Mouse (Mus musculus) heart, embryonic 13.5 days (tissue): ENCODE measurements at regions not wholly inside any gene's neighbourhood (a gene's known extent, or its start where the extent isn't known, plus 50 kb on each side); places are given as distances from the start of the nearest gene placed in this dataset.

Experiments used
- ATAC-seq: fragments of 200-750 bp; cut with Nextera tagmentation; 2 replicates; pipeline ENCODE4 v1.8.0; 2017; ENCODE audit warnings: moderate TSS enrichment; ENCODE audit not compliant: insufficient number of reproducible peaks, low FRiP score, low TSS enrichment; ENCODE audit errors: extremely low read depth
- H3K27ac ChIP-seq: fragments of 300-500 bp; sonication (generic); replicated peaks from 2 replicates; pipeline ENCODE4 v1.5.1; 2015; ENCODE audit warnings: moderate library complexity, mild to moderate bottlenecking, inconsistent platforms
- H3K27me3 ChIP-seq: fragments of 300-500 bp; sonication (generic); replicated peaks from 2 replicates; pipeline ENCODE4 v1.6.1; 2015; ENCODE audit warnings: mild to moderate bottlenecking, inconsistent platforms
- H3K36me3 ChIP-seq: fragments of 300-500 bp; sonication (generic); 2 replicates; pipeline ENCODE4 v1.6.1; 2015; ENCODE audit warnings: mild to moderate bottlenecking, inconsistent platforms
- H3K4me1 ChIP-seq: fragments of 300-500 bp; sonication (generic); 2 replicates; pipeline ENCODE4 v1.6.1; 2015; ENCODE audit warnings: inconsistent platforms
- H3K4me2 ChIP-seq: fragments of 300-500 bp; sonication (generic); 2 replicates; pipeline ENCODE4 v1.6.1; 2015; ENCODE audit warnings: inconsistent platforms, mild to moderate bottlenecking, moderate library complexity
- H3K4me3 ChIP-seq: fragments of 300-500 bp; sonication (generic); 2 replicates; pipeline ENCODE4 v1.5.1; 2015; ENCODE audit warnings: moderate library complexity, mild to moderate bottlenecking, inconsistent platforms
- H3K9ac ChIP-seq: fragments of 300-500 bp; sonication (generic); 2 replicates; pipeline ENCODE4 v1.6.1; 2015; ENCODE audit warnings: inconsistent platforms, mild to moderate bottlenecking, moderate library complexity
- H3K9me3 ChIP-seq: fragments of 300-500 bp; sonication (generic); 2 replicates; pipeline ENCODE4 v1.6.1; 2016; ENCODE audit warnings: inconsistent platforms
- WGBS: fragments of 180-500 bp; shearing (Covaris S2); methylation state at CpG from one replicate; pipeline ENCODE4 v1.1.7; 2015; ENCODE audit warnings: mixed read lengths; 5-methylcytosine and 5-hydroxymethylcytosine counted together

DNA sequence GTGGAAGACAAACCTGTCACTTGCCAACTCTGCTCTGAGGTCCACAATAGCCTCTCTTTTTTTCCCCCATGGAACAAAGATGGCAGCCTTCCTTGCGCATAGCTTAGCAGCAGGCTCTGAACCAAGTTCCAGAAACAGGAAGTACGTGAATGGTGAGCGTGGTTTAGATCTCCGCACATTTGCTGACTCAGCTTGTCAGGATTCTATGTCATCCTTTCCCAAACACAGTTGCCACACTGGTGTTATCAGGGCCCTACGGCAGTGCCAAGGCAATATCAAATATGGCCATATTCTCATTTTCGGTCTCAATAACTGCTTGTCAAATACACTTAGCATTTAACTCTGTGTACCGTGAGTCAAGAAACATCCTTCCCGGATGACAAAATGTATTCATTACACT lies 161.8 kb upstream of the Irx5 start:
- WGBS: 86% methylated on average over 8 of the region's 8 CpGs
- Histone ChIP-seq H3K27me3 (peaks cover 4% of the 10 kb centered on the region; the same call in 1 of the 2 replicates), H3K9ac (no peak overlapping the region)

DNA sequence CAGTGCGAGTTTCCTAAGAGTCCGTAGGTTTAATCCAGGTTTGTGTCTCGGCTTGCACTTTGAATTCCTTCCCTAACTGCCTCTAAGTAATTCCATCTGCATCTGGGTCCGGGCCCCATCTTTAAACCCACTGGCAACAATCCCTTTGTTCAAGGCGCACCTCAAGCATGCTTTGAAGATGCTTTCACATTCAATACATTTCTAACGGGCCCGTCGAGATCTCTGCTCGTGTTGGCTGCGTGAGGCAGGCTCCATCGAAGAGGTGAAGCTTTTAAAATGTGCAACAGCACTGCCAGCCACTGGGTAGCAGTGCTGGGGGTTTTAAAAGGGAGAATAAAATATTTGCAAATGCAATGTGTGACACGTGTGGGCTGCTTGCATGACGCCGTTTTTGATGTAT lies 163.4 kb upstream of the Irx5 start:
- Histone ChIP-seq H3K27me3 (0 out of 2 replicates have a peak, but pooled peaks cover 4% of the 10 kb centered on the region), H3K27ac (no peak overlapping the region), H3K36me3 (no peaks in the 10 kb centered on the region), H3K9ac (no peak overlapping the region), H3K9me3 (no peaks in the 10 kb centered on the region), H3K4me2 (no peak overlapping the region), H3K4me1 (no peaks in the 10 kb centered on the region), H3K4me3 (no peak overlapping the region)
- ATAC-seq: no peak
- WGBS: 70% methylated on average over 14 of the region's 14 CpGs

More for the DNA sequence above, 161.8 kb upstream of the Irx5 start:
- Histone ChIP-seq H3K27ac (no peak overlapping the region), H3K4me2 (no peak overlapping the region), H3K4me1 (no peaks in the 10 kb centered on the region), H3K9me3 (no peaks in the 10 kb centered on the region), H3K36me3 (no peaks in the 10 kb centered on the region), H3K4me3 (no peak overlapping the region)
- no peak for ATAC-seq

DNA sequence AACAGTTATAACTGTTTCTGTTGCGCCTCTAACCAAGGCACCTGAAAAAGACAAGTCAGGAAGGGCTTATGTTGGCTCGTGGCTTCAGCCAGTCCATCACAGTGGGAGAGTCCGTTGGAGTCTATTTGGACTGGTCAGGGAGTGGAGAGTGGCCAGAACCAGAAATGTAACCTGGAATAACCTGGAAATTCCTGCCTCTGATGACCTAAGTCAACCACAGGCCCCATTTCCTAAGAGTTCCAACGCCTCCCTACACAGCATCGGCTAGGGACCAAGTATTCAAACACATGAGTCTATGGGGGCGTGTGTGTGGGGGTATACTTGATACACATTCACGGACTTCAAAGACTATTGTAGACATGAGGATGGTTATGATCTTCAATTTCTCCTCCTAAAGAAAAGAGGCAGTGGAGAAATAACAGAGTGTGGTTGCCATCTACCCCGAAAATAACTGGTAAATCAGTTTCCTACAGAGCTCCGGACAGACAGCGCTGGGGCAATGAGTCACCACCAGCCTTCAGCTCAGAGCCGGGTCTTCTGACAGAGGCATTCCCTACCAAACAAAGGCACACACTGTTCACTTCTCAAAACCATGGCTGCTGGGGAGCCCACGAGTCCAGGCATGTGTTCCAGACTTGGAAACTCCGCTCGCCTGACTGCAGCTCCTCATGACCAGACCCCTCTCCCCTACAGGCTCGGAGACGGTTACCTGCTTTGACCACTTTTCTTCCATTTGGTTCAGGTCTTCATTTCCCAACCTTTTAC lies 167.0 kb upstream of the Irx5 start:
- Histone ChIP-seq H3K27ac (no peak overlapping the region), H3K4me2 (no peak overlapping the region), H3K4me1 (no peaks in the 10 kb centered on the region), H3K36me3 (no peaks in the 10 kb centered on the region), H3K9me3 (peaks cover 7% of the 10 kb centered on the region; the same call in 1 of the 2 replicates), H3K27me3 (0 out of 2 replicates have a peak, but pooled peaks cover 4% of the 10 kb centered on the region), H3K4me3 (no peak overlapping the region), H3K9ac (no peak overlapping the region)
- no peak for ATAC-seq
- WGBS: 81% methylated on average over 16 of the region's 16 CpGs

DNA sequence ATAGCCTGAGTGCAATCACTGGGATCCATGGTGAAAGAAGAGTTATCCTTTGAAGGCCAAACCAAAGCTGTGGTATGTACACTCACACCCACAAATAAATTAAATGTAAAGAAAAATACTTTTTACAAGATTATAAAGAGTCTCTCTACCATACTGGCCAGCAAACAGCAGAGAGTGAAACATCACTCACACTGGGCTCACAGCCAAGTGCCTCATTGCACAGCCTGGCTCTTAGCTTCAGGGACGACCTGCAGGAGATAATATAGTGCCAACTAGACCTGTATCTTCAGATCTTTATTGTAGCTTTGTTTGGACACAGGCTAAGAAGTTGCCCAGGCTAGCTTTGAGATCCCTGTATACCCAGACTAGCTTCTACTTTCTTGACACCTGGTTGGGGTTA lies 174.1 kb upstream of the Irx5 start:
- 5% methylated on average over 1 of the region's 1 CpGs for WGBS
- no peak overlapping the region for H3K9ac ChIP-seq
- H3K4me2 ChIP-seq: no peak overlapping the region
- ATAC-seq: no peak
- H3K27ac ChIP-seq: no peak overlapping the region
- H3K36me3 ChIP-seq: no peaks in the 10 kb centered on the region
- H3K4me1 ChIP-seq: peaks cover 15% of the 10 kb centered on the region
- H3K9me3 ChIP-seq: peaks cover 7% of the 10 kb centered on the region; the same call in 1 of the 2 replicates
- no peak overlapping the region for H3K4me3 ChIP-seq
- H3K27me3 ChIP-seq: no peaks in the 10 kb centered on the region

DNA sequence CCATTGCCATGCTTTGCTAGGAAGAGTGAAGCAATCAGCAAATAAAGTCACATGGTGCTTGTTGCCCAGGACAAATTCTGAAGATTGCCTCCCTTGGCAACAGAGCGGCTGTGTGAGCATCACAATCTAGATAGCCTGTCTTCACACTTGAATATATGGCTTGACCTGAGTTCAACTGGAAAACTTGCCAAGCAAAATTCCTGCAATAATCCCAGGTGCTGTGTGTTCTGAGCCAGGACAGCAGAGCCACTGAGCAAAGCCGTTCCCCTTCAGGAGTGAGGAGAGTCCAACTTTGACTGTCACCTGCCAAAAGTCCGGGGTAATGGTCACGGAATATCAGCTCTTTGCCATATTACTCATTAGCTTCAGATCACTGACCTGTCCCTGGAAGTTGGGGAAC lies 176.8 kb upstream of the Irx5 start:
- H3K27ac ChIP-seq: no peak overlapping the region
- no peak for ATAC-seq
- 81% methylated on average over 4 of the region's 4 CpGs for whole genome bisulfite sequencing

DNA sequence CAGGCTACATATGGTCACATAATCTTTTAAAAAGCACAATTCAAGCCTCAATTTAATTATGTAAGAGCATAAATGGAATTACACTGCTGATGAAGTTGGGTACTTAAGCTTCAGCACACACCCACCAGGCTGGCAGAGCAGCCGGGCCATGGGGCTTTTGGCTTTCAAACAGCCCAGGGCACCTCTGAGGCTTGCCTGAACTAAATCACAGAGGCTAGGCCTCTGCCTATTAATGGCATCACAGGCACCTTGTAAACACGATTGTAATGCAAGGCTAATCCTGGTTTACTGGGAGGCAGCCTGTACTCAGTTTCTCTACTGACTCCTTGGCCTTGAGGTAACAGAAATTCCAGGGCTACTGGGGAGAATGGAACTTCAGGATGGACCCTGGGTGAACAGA lies 178.1 kb upstream of the Irx5 start:
- Histone ChIP-seq H3K9ac (no peak overlapping the region), H3K4me2 (no peak overlapping the region), H3K36me3 (no peaks in the 10 kb centered on the region), H3K4me1 (peaks cover 15% of the 10 kb centered on the region), H3K9me3 (no peaks in the 10 kb centered on the region), H3K27me3 (no peaks in the 10 kb centered on the region), H3K27ac (no peak overlapping the region), H3K4me3 (no peak overlapping the region)
- 66% methylated on average over 2 of the region's 2 CpGs for WGBS
- ATAC-seq: no peak

More for the DNA sequence above, 176.8 kb upstream of the Irx5 start:
- no peak overlapping the region for H3K9ac ChIP-seq
- H3K4me3 ChIP-seq: no peak overlapping the region
- H3K27me3 ChIP-seq: no peaks in the 10 kb centered on the region
- no peaks in the 10 kb centered on the region for H3K36me3 ChIP-seq
- H3K4me1 ChIP-seq: peaks cover 15% of the 10 kb centered on the region
- H3K9me3 ChIP-seq: no peaks in the 10 kb centered on the region
- no peak overlapping the region for H3K4me2 ChIP-seq

DNA sequence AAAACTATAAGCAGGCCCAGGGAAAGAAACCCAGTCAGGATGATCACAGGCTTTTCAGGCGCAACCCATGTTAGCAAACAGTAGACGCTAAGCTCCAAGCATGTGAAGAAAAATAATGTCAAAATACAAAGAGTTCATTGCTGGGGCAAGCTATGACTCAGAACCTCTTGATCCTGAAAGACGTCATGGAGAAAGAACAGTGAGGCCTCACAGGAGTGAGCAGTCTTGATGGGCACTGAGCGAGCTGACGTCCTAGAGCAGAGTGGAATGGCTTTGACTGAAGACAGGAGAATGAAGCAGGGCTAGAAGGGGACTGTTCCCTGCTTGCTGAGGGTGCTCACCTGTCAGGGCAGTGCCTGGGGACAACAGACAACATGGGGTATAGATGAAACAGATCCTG lies 181.3 kb upstream of the Irx5 start:
- no peak overlapping the region for H3K4me2 ChIP-seq
- H3K4me1 ChIP-seq: no peaks in the 10 kb centered on the region
- H3K9me3 ChIP-seq: no peaks in the 10 kb centered on the region
- H3K27ac ChIP-seq: no peak overlapping the region
- no peak overlapping the region for H3K9ac ChIP-seq
- 71% methylated on average over 5 of the region's 5 CpGs for WGBS
- H3K27me3 ChIP-seq: no peaks in the 10 kb centered on the region
- H3K36me3 ChIP-seq: no peaks in the 10 kb centered on the region
- ATAC-seq: no peak
- no peak overlapping the region for H3K4me3 ChIP-seq

DNA sequence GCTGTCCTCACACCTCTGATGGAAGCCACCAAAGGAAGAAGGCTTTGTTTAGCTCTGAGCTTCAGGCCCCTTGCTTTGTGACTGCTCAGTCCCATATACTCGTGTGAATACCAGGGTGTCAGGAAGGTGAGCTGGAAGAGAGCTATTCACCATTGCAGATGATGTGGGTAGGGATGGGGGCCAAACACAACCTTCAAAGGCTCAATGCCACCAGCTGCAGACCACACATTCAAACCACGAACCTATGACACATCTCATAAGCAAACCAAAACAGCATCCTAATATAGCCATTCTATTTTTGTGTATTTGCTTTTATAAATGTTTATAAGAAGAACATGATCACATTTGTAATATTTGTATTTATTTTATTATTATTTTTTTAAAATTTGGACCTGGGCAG lies 183.3 kb upstream of the Irx5 start:
- no peak for ATAC-seq
- no peaks in the 10 kb centered on the region for H3K36me3 ChIP-seq
- WGBS: 65% methylated on average over 2 of the region's 2 CpGs

DNA sequence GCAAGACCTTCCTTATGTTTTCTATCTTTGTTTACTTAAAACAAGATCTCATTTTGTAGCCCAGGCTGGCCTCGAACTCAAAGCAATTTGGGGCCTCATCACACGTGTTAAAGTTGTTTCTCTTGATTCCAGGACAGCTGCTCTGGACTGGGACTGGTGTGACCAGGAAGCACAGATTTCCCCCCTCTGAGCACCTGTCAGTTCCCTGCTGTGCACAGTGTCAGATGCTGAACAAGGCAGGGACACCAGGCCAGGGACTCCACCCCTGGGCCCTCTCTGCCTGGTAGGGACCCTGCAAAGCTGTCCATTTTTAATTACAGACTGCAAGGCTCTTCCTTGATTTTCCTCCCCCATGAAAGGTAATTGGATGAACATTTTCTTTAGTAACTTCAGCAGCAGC lies 185.8 kb upstream of the Irx5 start:
- no peaks in the 10 kb centered on the region for H3K9me3 ChIP-seq
- H3K27me3 ChIP-seq: peaks cover 5% of the 10 kb centered on the region; the same call in 1 of the 2 replicates
- no peak overlapping the region for H3K4me2 ChIP-seq
- H3K4me1 ChIP-seq: 0 out of 2 replicates have a peak, but pooled peaks cover 3% of the 10 kb centered on the region
- WGBS: 61% methylated on average over 2 of the region's 2 CpGs
- ATAC-seq: no peak
- H3K36me3 ChIP-seq: no peaks in the 10 kb centered on the region
- H3K27ac ChIP-seq: no peak overlapping the region
- no peak overlapping the region for H3K9ac ChIP-seq
- H3K4me3 ChIP-seq: no peak overlapping the region

More for the DNA sequence above, 183.3 kb upstream of the Irx5 start:
- H3K27ac ChIP-seq: no peak overlapping the region
- H3K4me1 ChIP-seq: no peaks in the 10 kb centered on the region
- H3K27me3 ChIP-seq: peaks cover 1% of the 10 kb centered on the region; the same call in 1 of the 2 replicates
- H3K9ac ChIP-seq: no peak overlapping the region
- no peak overlapping the region for H3K4me3 ChIP-seq
- H3K9me3 ChIP-seq: no peaks in the 10 kb centered on the region
- H3K4me2 ChIP-seq: no peak overlapping the region

DNA sequence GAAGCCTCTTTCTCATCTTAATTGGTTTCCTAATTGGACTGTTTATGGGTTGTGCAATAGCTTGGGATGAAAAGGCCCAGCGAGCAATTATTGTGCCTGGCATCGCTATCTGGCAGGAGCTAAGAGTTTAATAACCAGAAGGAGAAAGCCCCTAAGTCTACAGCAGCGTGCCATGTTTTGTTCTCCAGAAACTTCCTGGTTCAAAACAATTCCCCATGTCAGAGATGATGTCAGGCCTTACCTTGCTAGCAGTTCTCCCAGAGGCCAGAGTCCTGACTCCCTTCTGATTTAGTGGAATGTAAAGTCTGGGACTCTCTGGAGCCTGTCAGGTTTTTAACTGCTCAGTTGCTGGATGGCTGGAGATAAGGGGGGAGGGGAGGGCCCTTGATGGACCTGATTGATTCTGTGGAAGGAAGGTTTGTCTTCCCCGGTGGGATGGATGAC lies 190.1 kb upstream of the Irx5 start:
- peaks cover 5% of the 10 kb centered on the region; the same call in 1 of the 2 replicates for H3K27me3 ChIP-seq
- no peaks in the 10 kb centered on the region for H3K9me3 ChIP-seq
- no peak overlapping the region for H3K9ac ChIP-seq
- no peak overlapping the region for H3K4me2 ChIP-seq
- ATAC-seq: no peak
- WGBS: 53% methylated on average over 4 of the region's 4 CpGs
- no peak overlapping the region for H3K27ac ChIP-seq
- H3K36me3 ChIP-seq: no peaks in the 10 kb centered on the region
- 0 out of 2 replicates have a peak, but pooled peaks cover 3% of the 10 kb centered on the region for H3K4me1 ChIP-seq
- H3K4me3 ChIP-seq: no peak overlapping the region

DNA sequence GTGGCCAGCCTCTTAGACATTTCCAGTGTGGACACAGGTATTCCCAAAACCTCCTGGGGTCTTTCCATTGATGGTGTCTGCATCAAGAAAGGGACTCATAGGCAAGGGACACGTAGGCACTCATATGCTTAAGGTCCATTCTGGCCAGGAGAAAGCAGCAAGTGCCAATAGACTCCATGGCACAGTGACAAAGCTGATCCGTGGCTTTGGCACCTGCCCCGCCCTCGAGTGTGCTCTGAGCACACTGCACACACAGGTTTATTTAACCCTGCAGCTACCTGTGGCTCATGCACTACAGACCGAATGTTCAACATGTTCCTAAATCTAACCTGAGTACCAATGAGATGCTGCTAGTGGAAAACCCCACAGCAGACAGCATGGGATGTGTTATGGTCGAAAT lies 192.1 kb upstream of the Irx5 start:
- H3K27ac ChIP-seq: no peak overlapping the region
- H3K9me3 ChIP-seq: peaks cover 7% of the 10 kb centered on the region; the same call in 1 of the 2 replicates
- H3K36me3 ChIP-seq: no peaks in the 10 kb centered on the region
- H3K4me1 ChIP-seq: 0 out of 2 replicates have a peak, but pooled peaks cover 3% of the 10 kb centered on the region
- H3K4me3 ChIP-seq: no peak overlapping the region
- 72% methylated on average over 6 of the region's 6 CpGs for WGBS
- no peak for ATAC-seq
- H3K9ac ChIP-seq: no peak overlapping the region
- peaks cover 5% of the 10 kb centered on the region; the same call in 1 of the 2 replicates for H3K27me3 ChIP-seq
- no peak overlapping the region for H3K4me2 ChIP-seq

DNA sequence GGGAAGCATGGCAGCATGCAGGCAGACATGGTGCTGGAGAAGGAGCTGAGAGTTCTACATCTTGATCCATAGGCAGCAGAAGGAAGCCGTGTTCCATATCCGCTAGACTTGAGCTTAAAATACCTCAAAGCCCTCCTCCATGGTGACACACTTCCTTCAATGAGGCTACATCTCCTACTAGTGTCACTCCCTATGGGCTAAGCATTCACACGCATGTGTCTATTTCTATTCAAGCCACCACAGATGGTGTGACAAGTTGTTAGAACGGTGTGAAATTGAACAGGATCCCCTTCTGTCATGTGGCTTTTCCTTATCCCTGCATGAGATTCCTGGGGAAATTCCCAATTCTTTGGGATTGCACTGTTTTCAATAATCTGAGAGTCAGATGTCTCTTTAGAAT lies 192.9 kb upstream of the Irx5 start:
- 84% methylated on average over 4 of the region's 4 CpGs for WGBS
- Histone ChIP-seq H3K4me3 (no peak overlapping the region), H3K9me3 (peaks cover 7% of the 10 kb centered on the region; the same call in 1 of the 2 replicates), H3K27me3 (peaks cover 5% of the 10 kb centered on the region; the same call in 1 of the 2 replicates), H3K4me2 (no peak overlapping the region), H3K9ac (no peak overlapping the region), H3K4me1 (0 out of 2 replicates have a peak, but pooled peaks cover 3% of the 10 kb centered on the region), H3K27ac (no peak overlapping the region), H3K36me3 (no peaks in the 10 kb centered on the region)
- ATAC-seq: no peak
